Mouse (Mus musculus): ENCODE measurements around the gene Abl1. TPM values are rescaled to one million over a fixed set of nuclear protein-coding genes. Genes with fewer than 3 reads are reported as not detected.

Gene Abl1
- total and polyA plus RNA-seq, 3 experiments = 9.8 to 22.4 (median 15.2) TPM

- no peak for TF ChIP-seq MAFK (IDR thresholded peaks at IDR 0.05; ENCODE audit: insufficient replicate concordance, low read length)
- TF ChIP-seq RAD21 (IDR thresholded peaks at IDR 0.05; ENCODE audit: low read depth, low read length) = no peak
- TF ChIP-seq EP300 (IDR thresholded peaks at IDR 0.05; ENCODE audit: low read length) = no peak
- TF ChIP-seq CHD2 (IDR thresholded peaks at IDR 0.05; ENCODE audit: low read length) = no peak
- Histone ChIP-seq H3K9ac (ENCODE audit: insufficient read depth, low read depth) (no peak overlapping the region), H3K27ac (ENCODE audit: insufficient read depth, low read depth) (no peak overlapping the region), H3K9me3 (replicated peaks; ENCODE audit: low read length) (no peaks in the 10 kb centered on the region), H3K4me1 (ENCODE audit: control insufficient read depth in 1 of 2, insufficient read depth in 2 of 2) (no peaks in the 10 kb centered on the region), H3K27me3 (replicated peaks) (no peaks in the 10 kb centered on the region), H3K79me2 (replicated peaks; ENCODE audit: control insufficient read depth, extremely low read depth, insufficient read depth, poor library complexity, severe bottlenecking) (no peaks in the 10 kb centered on the region), H3K36me3 (replicated peaks in 1 of 2; ENCODE audit: control insufficient read depth in 1 of 2, insufficient read depth in 1 of 2, low read length in 1 of 2) (peaks cover 0 to 16% of the 10 kb centered on the region in 2 experiments), H3K4me2 (ENCODE audit: insufficient read depth, low read depth, poor library complexity, severe bottlenecking) (no peak overlapping the region), H3K4me3 (replicated peaks in 1 of 3; ENCODE audit: low read depth in 2 of 3, low read length in 2 of 3, poor library complexity in 1 of 3) (no peak overlapping the region)
- no peak for DNase-seq (ENCODE audit: extremely low read depth)
- dilution Hi-C loops (cut with MboI; ENCODE audit: extremely low pct_ligation_motif_present, extremely low pct_unique_long_range_greater_than_20kb, low sequenced_read_pairs) = no loop called here
- in situ Hi-C loops (cut with MboI; ENCODE audit: low pct_ligation_motif_present, low pct_unique_long_range_greater_than_20kb, low sequenced_read_pairs) = no loop called here
Observed at GRCm38 (mm10) chr2:31741728-31742127, 53.6 kb downstream of the Abl1 start.

DNA sequence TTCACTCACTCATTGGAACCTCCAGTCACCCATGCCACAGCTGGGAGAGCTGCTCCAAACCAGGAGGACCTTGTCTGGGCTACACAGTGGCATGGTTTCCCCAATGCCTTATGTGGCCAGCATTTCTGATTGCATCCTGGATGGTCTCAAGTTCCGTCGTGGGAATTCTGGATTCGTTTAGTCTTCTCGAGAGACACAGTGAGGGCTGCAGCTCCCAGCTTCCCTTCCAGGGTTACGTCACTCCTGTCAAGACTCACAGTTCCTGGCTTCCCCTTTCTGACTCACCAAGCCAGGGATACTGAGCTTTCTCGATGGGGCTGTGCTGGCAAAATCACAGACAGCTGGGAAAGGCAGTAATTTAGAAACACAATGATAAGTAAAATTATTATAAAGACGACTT lies 54.0 kb downstream of the Abl1 start:
- TF ChIP-seq MAFK (IDR thresholded peaks at IDR 0.05; ENCODE audit: insufficient replicate concordance, low read length) (no peak), KAT2A (IDR thresholded peaks at IDR 0.05; ENCODE audit: insufficient replicate concordance, low read length) (no peak), ETS1 (conservative IDR thresholded peaks at IDR 0.05; ENCODE audit: low read depth, low read length) (no peak), NRF1 (IDR thresholded peaks at IDR 0.05; ENCODE audit: low read depth, low read length) (no peak), MAX (IDR thresholded peaks at IDR 0.05; ENCODE audit: low read length) (no peak)
- Histone ChIP-seq H3K4me1 (ENCODE audit: control insufficient read depth in 1 of 2, insufficient read depth in 2 of 2) (no peaks in the 10 kb centered on the region), H3K36me3 (replicated peaks in 1 of 2; ENCODE audit: control insufficient read depth in 1 of 2, insufficient read depth in 1 of 2, low read length in 1 of 2) (peaks cover 0 to 16% of the 10 kb centered on the region in 2 experiments), H3K9ac (ENCODE audit: insufficient read depth, low read depth) (no peak overlapping the region), H3K79me2 (replicated peaks; ENCODE audit: control insufficient read depth, extremely low read depth, insufficient read depth, poor library complexity, severe bottlenecking) (no peaks in the 10 kb centered on the region), H3K27me3 (replicated peaks) (no peaks in the 10 kb centered on the region), H3K4me3 (replicated peaks in 1 of 3; ENCODE audit: low read depth in 2 of 3, low read length in 2 of 3, poor library complexity in 1 of 3) (no peak overlapping the region), H3K9me3 (replicated peaks; ENCODE audit: low read length) (no peaks in the 10 kb centered on the region), H3K27ac (ENCODE audit: insufficient read depth, low read depth) (no peak overlapping the region), H3K4me2 (ENCODE audit: insufficient read depth, low read depth, poor library complexity, severe bottlenecking) (no peak overlapping the region)
- dilution Hi-C loops (cut with MboI; ENCODE audit: extremely low pct_ligation_motif_present, extremely low pct_unique_long_range_greater_than_20kb, low sequenced_read_pairs) (no loop called here), in situ Hi-C loops (cut with MboI; ENCODE audit: low pct_ligation_motif_present, low pct_unique_long_range_greater_than_20kb, low sequenced_read_pairs) (no loop called here)
- no peak for DNase-seq (ENCODE audit: extremely low read depth)

- H3K79me2 ChIP-seq (replicated peaks; ENCODE audit: control insufficient read depth, extremely low read depth, insufficient read depth, poor library complexity, severe bottlenecking) = no peaks in the 10 kb centered on the region
- H3K4me3 ChIP-seq (replicated peaks in 1 of 3; ENCODE audit: low read depth in 2 of 3, low read length in 2 of 3, poor library complexity in 1 of 3) = no peak overlapping the region
- no peak overlapping the region for H3K4me2 ChIP-seq (ENCODE audit: insufficient read depth, low read depth, poor library complexity, severe bottlenecking)
- no peak overlapping the region for H3K27ac ChIP-seq (ENCODE audit: insufficient read depth, low read depth)
- in situ Hi-C loops (cut with MboI; ENCODE audit: low pct_ligation_motif_present, low pct_unique_long_range_greater_than_20kb, low sequenced_read_pairs) (no loop called here), dilution Hi-C loops (cut with MboI; ENCODE audit: extremely low pct_ligation_motif_present, extremely low pct_unique_long_range_greater_than_20kb, low sequenced_read_pairs) (no loop called here)
- H3K36me3 ChIP-seq (replicated peaks in 1 of 2; ENCODE audit: control insufficient read depth in 1 of 2, insufficient read depth in 1 of 2, low read length in 1 of 2) = peaks cover 0 to 9% of the 10 kb centered on the region in 2 experiments
- no peak overlapping the region for H3K9ac ChIP-seq (ENCODE audit: insufficient read depth, low read depth)
- no peaks in the 10 kb centered on the region for H3K27me3 ChIP-seq (replicated peaks)
- no peak for DNase-seq (ENCODE audit: extremely low read depth)
- no peaks in the 10 kb centered on the region for H3K4me1 ChIP-seq (ENCODE audit: control insufficient read depth in 1 of 2, insufficient read depth in 2 of 2)
- TF ChIP-seq JUN (IDR thresholded peaks at IDR 0.05; ENCODE audit: insufficient read depth, low read depth, low read length) = no peak
- TF ChIP-seq MEF2A (IDR thresholded peaks at IDR 0.05; ENCODE audit: borderline replicate concordance, low read depth, low read length) = no peak
- TF ChIP-seq JUND (conservative IDR thresholded peaks at IDR 0.05; ENCODE audit: low read depth, low read length) = no peak
- no peak for TF ChIP-seq RAD21 (IDR thresholded peaks at IDR 0.05; ENCODE audit: low read depth, low read length)
- H3K9me3 ChIP-seq (replicated peaks; ENCODE audit: low read length) = no peaks in the 10 kb centered on the region
Observed at GRCm38 (mm10) chr2:31745741-31746243, 57.6 kb downstream of the Abl1 start.

Measured in CH12.LX (cell line).